Mouse (Mus musculus): Measurements from ENCODE around the gene Abi3.

Gene Abi3

GRCm38 (mm10) chr11:95785675-95786074 lies 56.6 kb downstream of the Abi3 start:
- DNase-seq (ENCODE audit: low spot score) = no peak

GRCm38 (mm10) chr11:95783958-95784357 lies 58.3 kb downstream of the Abi3 start:
- DNase-seq (ENCODE audit: low spot score) = no peak

- no peak for DNase-seq (ENCODE audit: low spot score)
Measured at GRCm38 (mm10) chr11:95783457-95783856, 58.8 kb downstream of the Abi3 start.

GRCm38 (mm10) chr11:95781557-95781956 lies 60.7 kb downstream of the Abi3 start:
- no peak for DNase-seq (ENCODE audit: low spot score)

GRCm38 (mm10) chr11:95780480-95780879 lies 61.8 kb downstream of the Abi3 start:
- DNase-seq (ENCODE audit: low spot score) = no peak
